Mouse (Mus musculus): ENCODE measurements at regions not wholly inside any gene's neighbourhood (a gene's known extent, or its start where the extent isn't known, plus 50 kb on each side); places are given as distances from the start of the nearest gene placed in this dataset.

DNA sequence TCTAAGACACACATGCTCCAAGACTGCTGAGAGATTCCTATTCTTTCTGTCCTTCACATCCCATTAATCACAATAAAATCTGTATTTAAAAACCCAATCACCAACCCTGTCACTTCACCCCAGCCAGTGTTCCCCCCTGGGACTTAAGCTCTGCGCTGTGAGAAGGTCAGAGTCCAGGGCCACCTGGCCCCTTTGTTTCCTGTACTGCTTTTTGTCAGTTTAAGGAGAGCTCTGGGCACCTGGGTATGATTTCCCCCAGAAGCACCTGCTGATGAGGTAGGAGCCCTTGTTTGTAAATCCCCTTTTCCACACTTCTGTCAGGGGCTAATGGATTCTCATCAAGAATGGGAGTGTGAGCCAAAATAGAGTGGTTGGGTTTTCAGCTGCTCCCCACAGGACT, 319.7 kb upstream of the Pik3r1 start:
- no peak overlapping the region for H3K4me3 ChIP-seq (ENCODE audit: low read depth, low read length)
- ATAC-seq = no peak
- H3K27ac ChIP-seq (ENCODE audit: low read depth, low read length) = no peak overlapping the region
- H3K4me2 ChIP-seq (ENCODE audit: low read depth) = no peak overlapping the region
- no peak for DNase-seq
- TF ChIP-seq CTCF (IDR thresholded peaks at IDR 0.05; ENCODE audit: low read depth) = no peak
- 76% methylated on average over 1 of the region's 1 CpGs for WGBS
- no peaks in the 10 kb centered on the region for H3K36me3 ChIP-seq (ENCODE audit: insufficient read depth)
- no peaks in the 10 kb centered on the region for H3K9me3 ChIP-seq (ENCODE audit: low read length)
- H3K27me3 ChIP-seq (ENCODE audit: insufficient read depth, low read length) = no peaks in the 10 kb centered on the region
- no peaks in the 10 kb centered on the region for H3K4me1 ChIP-seq (ENCODE audit: insufficient read depth)
- H3K9ac ChIP-seq = no peak overlapping the region

DNA sequence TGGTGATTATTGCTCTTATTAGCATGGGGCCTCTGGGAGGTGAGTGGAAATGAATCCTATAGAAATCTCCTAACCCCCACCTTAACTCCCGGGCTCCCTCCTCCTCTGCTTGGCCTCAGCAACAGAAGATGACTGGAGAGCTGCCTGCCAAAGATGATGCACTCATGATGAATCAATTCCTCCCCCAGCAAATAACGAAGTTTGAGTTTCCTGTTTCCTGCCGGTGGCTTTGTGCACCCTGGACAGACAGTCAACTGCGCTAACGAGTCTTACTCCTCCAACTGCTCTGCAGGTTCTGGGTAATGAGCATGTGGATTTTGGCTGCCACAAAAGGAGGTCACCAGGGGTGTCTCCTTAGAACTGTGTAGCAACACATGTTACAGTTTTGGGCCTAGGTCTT, 321.5 kb upstream of the Pik3r1 start:
- Histone ChIP-seq H3K36me3 (ENCODE audit: insufficient read depth) (no peaks in the 10 kb centered on the region), H3K27me3 (ENCODE audit: insufficient read depth, low read length) (no peaks in the 10 kb centered on the region), H3K27ac (ENCODE audit: low read depth, low read length) (no peak overlapping the region), H3K4me3 (ENCODE audit: low read depth, low read length) (no peak overlapping the region), H3K4me2 (ENCODE audit: low read depth) (no peak overlapping the region), H3K9me3 (ENCODE audit: low read length) (no peaks in the 10 kb centered on the region), H3K4me1 (ENCODE audit: insufficient read depth) (no peaks in the 10 kb centered on the region), H3K9ac (no peak overlapping the region)
- WGBS = 48% methylated on average over 5 of the region's 5 CpGs
- TF ChIP-seq CTCF (IDR thresholded peaks at IDR 0.05; ENCODE audit: low read depth) = no peak
- ATAC-seq (no peak), DNase-seq (no peak)

DNA sequence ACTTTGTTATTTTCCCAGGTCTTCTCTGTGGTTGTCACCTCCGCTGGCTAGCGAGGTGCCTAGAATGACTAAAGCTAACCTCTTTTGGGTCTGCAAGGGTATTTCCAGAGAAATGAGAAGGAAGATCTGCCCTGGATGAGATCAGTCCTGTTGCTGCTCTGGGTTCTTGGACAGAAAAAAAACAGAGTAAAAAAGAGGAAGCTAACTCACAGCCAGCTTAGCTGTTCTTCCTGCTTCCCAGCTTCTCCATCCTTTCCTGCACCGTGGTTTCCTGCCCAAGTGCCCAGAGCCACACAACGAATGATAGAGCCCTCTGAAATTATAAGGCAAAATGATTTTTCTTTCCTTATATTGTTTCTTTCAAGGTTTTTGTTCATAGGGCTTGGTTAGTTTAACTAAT, 326.2 kb upstream of the Pik3r1 start:
- Histone ChIP-seq H3K4me3 (ENCODE audit: low read depth, low read length) (no peak overlapping the region), H3K4me1 (ENCODE audit: insufficient read depth) (no peaks in the 10 kb centered on the region), H3K9me3 (ENCODE audit: low read length) (no peaks in the 10 kb centered on the region), H3K27me3 (ENCODE audit: insufficient read depth, low read length) (no peaks in the 10 kb centered on the region), H3K9ac (no peak overlapping the region), H3K4me2 (ENCODE audit: low read depth) (no peak overlapping the region), H3K27ac (ENCODE audit: low read depth, low read length) (no peak overlapping the region), H3K36me3 (ENCODE audit: insufficient read depth) (no peaks in the 10 kb centered on the region)
- DNase-seq (no peak), ATAC-seq (no peak)
- TF ChIP-seq CTCF (IDR thresholded peaks at IDR 0.05; ENCODE audit: low read depth) = no peak
- WGBS = 89% methylated on average over 4 of the region's 4 CpGs

DNA sequence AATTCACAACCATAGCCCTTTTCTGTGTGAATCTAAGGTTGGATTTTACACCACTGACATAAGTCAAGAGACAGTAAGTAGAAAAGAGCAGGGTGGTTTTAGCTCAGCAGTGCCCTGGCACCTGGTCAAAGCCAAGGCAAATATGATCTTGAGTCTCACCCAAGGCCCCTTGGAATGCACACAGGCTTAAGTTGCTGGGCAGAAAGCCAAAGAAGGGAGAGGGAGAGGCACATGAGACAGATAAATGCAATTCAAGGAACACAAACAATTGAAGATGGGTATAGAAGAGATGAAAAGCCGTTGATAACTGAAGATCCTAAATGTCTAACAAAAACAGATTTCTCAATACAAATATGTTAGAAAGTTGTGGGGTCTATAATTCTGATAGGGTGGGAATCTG, 335.1 kb upstream of the Pik3r1 start:
- H3K27ac ChIP-seq (ENCODE audit: low read depth, low read length) = no peak overlapping the region
- ATAC-seq = no peak
- H3K4me1 ChIP-seq (ENCODE audit: insufficient read depth) = no peaks in the 10 kb centered on the region
- no peak for TF ChIP-seq CTCF (IDR thresholded peaks at IDR 0.05; ENCODE audit: low read depth)
- no peaks in the 10 kb centered on the region for H3K27me3 ChIP-seq (ENCODE audit: insufficient read depth, low read length)
- 76% methylated on average over 1 of the region's 1 CpGs for WGBS
- H3K4me3 ChIP-seq (ENCODE audit: low read depth, low read length) = no peak overlapping the region
- no peak overlapping the region for H3K9ac ChIP-seq
- no peak for DNase-seq
- H3K9me3 ChIP-seq (ENCODE audit: low read length) = no peaks in the 10 kb centered on the region
- H3K4me2 ChIP-seq (ENCODE audit: low read depth) = no peak overlapping the region
- H3K36me3 ChIP-seq (ENCODE audit: insufficient read depth) = no peaks in the 10 kb centered on the region

DNA sequence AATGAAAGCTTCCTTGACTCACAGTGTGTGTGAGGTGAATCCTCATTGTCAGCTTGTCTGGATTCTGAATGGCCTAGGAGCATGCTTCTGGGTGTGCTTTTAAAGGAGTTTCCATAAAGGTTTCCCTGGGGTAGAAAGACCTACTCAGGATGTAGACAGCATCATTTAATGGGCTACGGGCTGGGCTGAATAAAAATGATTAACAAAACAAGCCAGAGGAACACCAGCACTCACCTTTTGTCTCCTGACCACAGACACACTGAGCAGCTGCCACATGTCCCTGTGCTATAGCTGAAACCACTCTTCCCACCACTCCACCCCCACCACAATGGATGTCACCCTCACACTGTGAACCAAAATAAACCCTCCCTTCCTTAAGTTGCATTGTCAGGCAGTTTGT, 338.2 kb upstream of the Pik3r1 start:
- H3K36me3 ChIP-seq (ENCODE audit: insufficient read depth) = no peaks in the 10 kb centered on the region
- H3K27me3 ChIP-seq (ENCODE audit: insufficient read depth, low read length) = no peaks in the 10 kb centered on the region
- ATAC-seq = no peak
- H3K4me3 ChIP-seq (ENCODE audit: low read depth, low read length) = no peak overlapping the region
- no peak overlapping the region for H3K27ac ChIP-seq (ENCODE audit: low read depth, low read length)
- 44% methylated on average over 1 of the region's 1 CpGs for WGBS
- no peak for TF ChIP-seq CTCF (IDR thresholded peaks at IDR 0.05; ENCODE audit: low read depth)
- no peaks in the 10 kb centered on the region for H3K9me3 ChIP-seq (ENCODE audit: low read length)
- DNase-seq = no peak
- H3K9ac ChIP-seq = no peak overlapping the region
- H3K4me1 ChIP-seq (ENCODE audit: insufficient read depth) = no peaks in the 10 kb centered on the region
- no peak overlapping the region for H3K4me2 ChIP-seq (ENCODE audit: low read depth)

DNA sequence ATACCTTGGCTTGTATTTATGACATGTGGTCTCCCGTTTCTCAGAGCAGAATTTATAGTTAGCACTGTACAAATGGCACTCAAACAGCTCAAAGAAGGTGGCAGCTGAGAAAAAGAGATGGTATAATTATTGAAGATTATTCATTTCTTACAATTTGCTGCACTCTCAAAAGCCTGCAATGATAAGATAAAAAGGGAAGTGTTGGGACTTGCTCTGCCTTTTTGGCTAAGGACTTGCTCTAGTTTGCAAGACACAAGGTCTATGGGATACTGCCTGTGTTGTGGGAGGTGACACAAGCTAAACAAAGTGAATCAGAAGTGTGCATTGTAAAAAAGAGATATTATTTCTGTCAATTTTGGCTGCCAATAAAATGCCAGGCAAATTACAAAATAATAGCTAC, 340.2 kb upstream of the Pik3r1 start:
- no peaks in the 10 kb centered on the region for H3K4me1 ChIP-seq (ENCODE audit: insufficient read depth)
- H3K27ac ChIP-seq (ENCODE audit: low read depth, low read length) = no peak overlapping the region
- no peaks in the 10 kb centered on the region for H3K36me3 ChIP-seq (ENCODE audit: insufficient read depth)
- ATAC-seq (peak; percentile 23; the same call in 1 of the 2 replicates), DNase-seq (no peak)
- H3K9me3 ChIP-seq (ENCODE audit: low read length) = no peaks in the 10 kb centered on the region
- H3K9ac ChIP-seq = no peak overlapping the region
- H3K27me3 ChIP-seq (ENCODE audit: insufficient read depth, low read length) = no peaks in the 10 kb centered on the region
- no peak overlapping the region for H3K4me2 ChIP-seq (ENCODE audit: low read depth)
- H3K4me3 ChIP-seq (ENCODE audit: low read depth, low read length) = no peak overlapping the region
- no peak for TF ChIP-seq CTCF (IDR thresholded peaks at IDR 0.05; ENCODE audit: low read depth)
- 39% methylated on average over 1 of the region's 1 CpGs for WGBS

DNA sequence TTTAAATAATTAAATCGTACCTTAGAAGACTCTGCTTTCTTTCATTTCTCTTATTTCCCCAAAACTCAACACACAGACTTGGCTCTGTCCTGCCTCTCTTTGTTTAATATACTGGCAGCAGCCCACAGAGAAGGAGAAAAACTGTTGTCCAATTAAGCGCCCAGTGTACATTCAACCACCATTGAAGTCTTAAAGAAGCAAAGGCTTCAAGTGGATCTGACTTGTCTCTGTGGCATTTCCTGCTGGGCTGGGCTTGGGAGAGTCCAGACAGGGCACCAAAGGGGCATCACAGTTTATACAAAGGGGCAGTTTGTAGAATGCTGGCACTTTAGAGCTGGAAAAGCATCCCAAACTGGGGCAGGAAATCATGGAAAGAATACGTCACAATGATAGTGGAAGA, 340.9 kb upstream of the Pik3r1 start:
- no peak; the same call in 1 of the 2 replicates for ATAC-seq
- Histone ChIP-seq H3K4me1 (ENCODE audit: insufficient read depth) (no peaks in the 10 kb centered on the region), H3K9ac (no peak overlapping the region), H3K9me3 (ENCODE audit: low read length) (no peaks in the 10 kb centered on the region), H3K27ac (ENCODE audit: low read depth, low read length) (no peak overlapping the region), H3K4me3 (ENCODE audit: low read depth, low read length) (no peak overlapping the region), H3K27me3 (ENCODE audit: insufficient read depth, low read length) (no peaks in the 10 kb centered on the region), H3K4me2 (ENCODE audit: low read depth) (no peak overlapping the region), H3K36me3 (ENCODE audit: insufficient read depth) (no peaks in the 10 kb centered on the region)
- 39% methylated on average over 3 of the region's 3 CpGs for WGBS
- no peak for TF ChIP-seq CTCF (IDR thresholded peaks at IDR 0.05; ENCODE audit: low read depth)
- no peak for DNase-seq

DNA sequence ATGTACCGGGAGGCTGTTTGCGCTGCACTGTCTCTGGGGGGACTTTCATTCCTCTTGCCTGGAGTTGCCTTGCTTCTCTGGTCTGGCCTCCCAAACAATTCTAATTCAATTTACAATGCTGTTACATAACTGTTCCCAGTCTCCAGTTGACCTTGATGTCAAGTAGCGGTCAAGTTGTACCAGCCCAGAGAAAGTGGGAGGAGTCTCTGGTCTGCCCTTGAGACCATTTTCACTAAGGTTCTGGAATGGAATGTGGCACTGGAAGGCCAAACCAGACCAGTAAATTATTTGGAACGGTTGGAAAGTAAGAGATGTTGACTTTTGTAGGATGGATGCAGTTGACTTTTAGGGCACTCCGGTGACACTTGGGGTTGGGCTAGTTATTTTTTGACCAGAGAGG, 345.9 kb upstream of the Pik3r1 start:
- no peaks in the 10 kb centered on the region for H3K27me3 ChIP-seq (ENCODE audit: insufficient read depth, low read length)
- DNase-seq (no peak), ATAC-seq (no peak)
- no peak for TF ChIP-seq CTCF (IDR thresholded peaks at IDR 0.05; ENCODE audit: low read depth)
- whole genome bisulfite sequencing = 94% methylated on average over 5 of the region's 5 CpGs
- H3K9me3 ChIP-seq (ENCODE audit: low read length) = no peaks in the 10 kb centered on the region
- H3K4me3 ChIP-seq (ENCODE audit: low read depth, low read length) = no peak overlapping the region
- H3K27ac ChIP-seq (ENCODE audit: low read depth, low read length) = no peak overlapping the region
- no peaks in the 10 kb centered on the region for H3K4me1 ChIP-seq (ENCODE audit: insufficient read depth)
- H3K9ac ChIP-seq = no peak overlapping the region
- no peak overlapping the region for H3K4me2 ChIP-seq (ENCODE audit: low read depth)
- no peaks in the 10 kb centered on the region for H3K36me3 ChIP-seq (ENCODE audit: insufficient read depth)

All from forebrain, postnatal 0 days (tissue).